Mouse (Mus musculus) testis, adult 2 months (tissue): Measurements from ENCODE around the gene Ccdc83. TPM values are rescaled to one million over a fixed set of nuclear protein-coding genes. Genes with fewer than 3 reads are reported as not detected.
"Not testable (repeated sequence)": the region's sequence is repeated elsewhere in the genome, so short reads cannot be mapped to it uniquely, and the experiment has no call there.

ENCODE experiments used
- H3K27ac ChIP-seq: fragments of 200-500 bp; 2 replicates; pipeline ENCODE4 v1.5.1; 2012; ENCODE audit warnings: low read depth, low read length; ENCODE audit not compliant: control insufficient read depth, insufficient read depth
- H3K27me3 ChIP-seq: fragments of 200-500 bp; 2 replicates; pipeline ENCODE4 v1.6.1; 2012; ENCODE audit warnings: mild to moderate bottlenecking, low read length, moderate library complexity; ENCODE audit not compliant: control insufficient read depth, insufficient read depth
- H3K36me3 ChIP-seq: fragments of 200-500 bp; 2 replicates; pipeline ENCODE4 v1.6.1; 2012; ENCODE audit warnings: mild to moderate bottlenecking, low read length; ENCODE audit not compliant: control insufficient read depth, insufficient read depth
- H3K4me1 ChIP-seq: fragments of 200-500 bp; 2 replicates; pipeline ENCODE4 v1.6.1; 2012; ENCODE audit warnings: low read length; ENCODE audit not compliant: control insufficient read depth, insufficient read depth
- H3K4me3 ChIP-seq: fragments of 200-500 bp; 2 replicates; pipeline ENCODE4 v1.5.1; 2012; ENCODE audit warnings: low read depth, mild to moderate bottlenecking, low read length, moderate library complexity, mixed read lengths; ENCODE audit not compliant: control insufficient read depth
- CTCF ChIP-seq: fragments of 200-500 bp; IDR thresholded peaks from 2 replicates; pipeline ENCODE4 v1.5.1; 2012; ENCODE audit warnings: low read depth, mild to moderate bottlenecking, inconsistent platforms, low read length, moderate library complexity; ENCODE audit not compliant: control insufficient read depth, insufficient read depth, insufficient replicate concordance
- POLR2A ChIP-seq: fragments of 200-500 bp; IDR thresholded peaks from 2 replicates; pipeline ENCODE4 v1.6.1; 2012; ENCODE audit warnings: low read depth, mild to moderate bottlenecking, inconsistent platforms, low read length, moderate library complexity; ENCODE audit not compliant: control insufficient read depth
- polyA plus RNA-seq: library from polyadenylated mRNA; depleted of rRNA; stranded (reverse); fragments of >200 nt; gene quantifications from 2 replicates; pipeline ENCODE4 v1.2.3, GENCODE M21; 2012

Ccdc83 gene
- polyA plus RNA-seq, 1 experiment, result 24.6 TPM

- peak; percentile 38; the same call in 1 of the 2 replicates for TF ChIP-seq CTCF
- not testable (repeated sequence) for H3K36me3 ChIP-seq
Observed at GRCm38 (mm10) chr7:90228884-90229283, 36.7 kb downstream of the Ccdc83 start.

GRCm38 (mm10) chr7:90228075-90228474, 37.5 kb downstream of the Ccdc83 start:
- no peaks in the 10 kb centered on the region for H3K36me3 ChIP-seq
- no peaks in the 10 kb centered on the region for H3K27me3 ChIP-seq
- no peaks in the 10 kb centered on the region for H3K4me1 ChIP-seq
- no peak overlapping the region for H3K4me3 ChIP-seq
- no peak for TF ChIP-seq POLR2A
- no peak for TF ChIP-seq CTCF
- no peak overlapping the region for H3K27ac ChIP-seq

More at GRCm38 (mm10) chr7:90228884-90229283, 36.7 kb downstream of the Ccdc83 start:
- not testable (repeated sequence) for H3K4me3 ChIP-seq, H3K27ac ChIP-seq, H3K27me3 ChIP-seq, H3K4me1 ChIP-seq

DNA sequence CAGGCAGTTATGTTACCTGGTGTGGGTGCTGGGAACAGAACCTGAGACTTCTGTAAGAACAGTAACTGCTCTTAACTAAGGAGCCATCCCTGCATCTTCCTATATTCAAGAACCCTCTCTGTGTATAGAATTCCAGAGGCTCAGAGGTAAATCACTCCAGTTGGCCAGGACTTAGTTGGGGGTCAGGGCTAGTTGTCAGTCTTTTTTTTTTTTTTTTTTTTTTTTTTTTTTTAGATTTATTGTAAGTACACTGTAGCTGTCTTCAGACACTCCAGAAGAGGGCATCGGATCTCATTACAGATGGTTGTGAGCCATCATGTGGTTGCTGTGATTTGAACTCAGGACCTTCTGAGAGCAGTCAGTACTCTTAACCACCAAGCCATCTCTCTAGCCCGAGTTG, 44.1 kb downstream of the Ccdc83 start:
- Histone ChIP-seq H3K27me3 (no peaks in the 10 kb centered on the region), H3K36me3 (no peaks in the 10 kb centered on the region), H3K4me1 (no peaks in the 10 kb centered on the region), H3K27ac (no peak overlapping the region), H3K4me3 (no peak overlapping the region)
- TF ChIP-seq CTCF (no peak), POLR2A (no peak)

- H3K4me1 ChIP-seq, result no peaks in the 10 kb centered on the region
- H3K36me3 ChIP-seq, result no peaks in the 10 kb centered on the region
- no peak overlapping the region for H3K27ac ChIP-seq
- H3K27me3 ChIP-seq, result no peaks in the 10 kb centered on the region
- no peak overlapping the region for H3K4me3 ChIP-seq
- no peak for TF ChIP-seq CTCF
- no peak for TF ChIP-seq POLR2A
Observed at GRCm38 (mm10) chr7:90218122-90218521, 47.5 kb downstream of the Ccdc83 start.

GRCm38 (mm10) chr7:90216511-90216910, 49.1 kb downstream of the Ccdc83 start:
- no peaks in the 10 kb centered on the region for H3K4me1 ChIP-seq
- H3K27ac ChIP-seq, result no peak overlapping the region
- H3K27me3 ChIP-seq, result no peaks in the 10 kb centered on the region
- no peak overlapping the region for H3K4me3 ChIP-seq
- TF ChIP-seq POLR2A, result no peak
- TF ChIP-seq CTCF, result no peak
- H3K36me3 ChIP-seq, result no peaks in the 10 kb centered on the region

- TF ChIP-seq POLR2A (no peak), CTCF (no peak)
- Histone ChIP-seq H3K27ac (no peak overlapping the region), H3K27me3 (no peaks in the 10 kb centered on the region)
Observed at GRCm38 (mm10) chr7:90210947-90211346, 54.6 kb downstream of the Ccdc83 start.

DNA sequence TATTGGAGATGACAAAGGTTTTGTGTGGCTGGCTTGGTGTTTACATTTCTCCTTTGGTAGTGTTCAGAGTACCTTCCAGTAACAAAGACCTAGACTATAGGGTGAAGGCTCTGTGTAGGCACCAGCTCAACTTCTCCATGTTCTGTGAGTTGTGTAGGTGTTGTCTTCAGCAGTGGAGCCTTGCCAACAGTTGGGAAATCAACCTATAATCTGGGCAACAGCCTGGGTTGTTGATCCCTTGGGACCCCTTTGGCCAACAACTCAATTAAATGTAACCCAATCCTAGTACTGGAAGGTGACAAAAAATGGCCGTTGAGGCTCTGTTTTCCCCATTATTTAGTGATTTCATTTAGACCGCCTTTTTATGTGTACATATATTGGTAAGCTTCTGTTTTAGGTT, 55.5 kb downstream of the Ccdc83 start:
- no peak for TF ChIP-seq POLR2A
- TF ChIP-seq CTCF, result no peak
- Histone ChIP-seq H3K36me3 (no peaks in the 10 kb centered on the region), H3K4me3 (no peak overlapping the region), H3K27ac (no peak overlapping the region), H3K27me3 (no peaks in the 10 kb centered on the region), H3K4me1 (no peaks in the 10 kb centered on the region)

More at GRCm38 (mm10) chr7:90210947-90211346, 54.6 kb downstream of the Ccdc83 start:
- Histone ChIP-seq H3K36me3 (no peaks in the 10 kb centered on the region), H3K4me3 (no peak overlapping the region), H3K4me1 (no peaks in the 10 kb centered on the region)

- Histone ChIP-seq H3K36me3 (no peaks in the 10 kb centered on the region), H3K27ac (no peak overlapping the region), H3K4me3 (no peak overlapping the region), H3K4me1 (no peaks in the 10 kb centered on the region), H3K27me3 (no peaks in the 10 kb centered on the region)
- TF ChIP-seq POLR2A, result no peak
- TF ChIP-seq CTCF, result no peak
Observed at GRCm38 (mm10) chr7:90203914-90204313, 61.7 kb downstream of the Ccdc83 start.
